In genomic region chr1:92934182-92934827, GRCm38 (mm10) we compare ENCODE assay signal across 8 mouse cellular contexts. TPM values are rescaled to one million over a fixed set of nuclear protein-coding genes. Genes with fewer than 3 reads are reported as not detected.
DNase-seq lines count a peak whose midpoint lies in the region; ATAC-seq and TF ChIP-seq lines count a peak whose summit lies in the region.

Gene Capn10, plus strand, starts transcription at chr1:92934376.

- peak within 1 kb of the TSS; percentile 66 for H3K9ac ChIP-seq in heart, embryonic 11.5 days (ENCODE audit: low read depth, low read length)
- H3K9ac ChIP-seq in kidney, embryonic 16.5 days (replicated peaks; ENCODE audit: low read length), result peak within 1 kb of the TSS; percentile 81
- H3K9ac ChIP-seq in liver, adult 2 months (ENCODE audit: low read depth, low read length), result peak within 1 kb of the TSS; percentile 59

- H3ac ChIP-seq in C2C12 (ENCODE audit: control insufficient read depth, insufficient read length, low read depth), result peak within 1 kb of the TSS; percentile 79
- H3ac ChIP-seq in myocyte (ENCODE audit: control insufficient read depth, insufficient read length), result peak within 1 kb of the TSS; percentile 50

- DNase-seq in brain, embryonic 14.5 days (ENCODE audit: low read depth), result peak; percentile 100
- peak; percentile 98 for DNase-seq in liver, adult 2 months (ENCODE audit: extremely low read depth, low read depth, low spot score)
- peak; percentile 97 for DNase-seq in splenic B cell, adult 2 months (ENCODE audit: low read depth, low spot score)

- peak within 1 kb of the TSS; percentile 85 for H3K27ac ChIP-seq in heart, embryonic 11.5 days (ENCODE audit: low read depth, low read length)
- H3K27ac ChIP-seq in kidney, embryonic 16.5 days (ENCODE audit: low read length), result peak within 1 kb of the TSS; percentile 99
- peak within 1 kb of the TSS; percentile 77 for H3K27ac ChIP-seq in liver, adult 2 months (replicated peaks; ENCODE audit: insufficient read depth, low read depth, low read length)

- TF ChIP-seq CTCF in C2C12 (IDR thresholded peaks at IDR 0.05; ENCODE audit: control insufficient read depth, insufficient read depth, insufficient read length), result no peak
- TF ChIP-seq CTCF in brain, embryonic 14.5 days (IDR thresholded peaks at IDR 0.05; ENCODE audit: borderline replicate concordance, extremely low read depth, insufficient read depth, insufficient read length), result no peak
- no peak for TF ChIP-seq CTCF in liver, adult 2 months (IDR thresholded peaks at IDR 0.05; ENCODE audit: low read depth, low read length)

- H3K4me2 ChIP-seq in heart, embryonic 11.5 days, result peak within 1 kb of the TSS; percentile 78
- peak within 1 kb of the TSS; percentile 86 for H3K4me2 ChIP-seq in kidney, embryonic 16.5 days (replicated peaks; ENCODE audit: low read depth, low read length)
- peak within 1 kb of the TSS; percentile 88 for H3K4me2 ChIP-seq in myocyte (ENCODE audit: low read depth)

- ATAC-seq in heart, embryonic 11.5 days (replicated peaks; ENCODE audit: insufficient number of reproducible peaks, low FRiP score, low TSS enrichment), result peak; percentile 99
- ATAC-seq in kidney, embryonic 16.5 days (ENCODE audit: low FRiP score, low TSS enrichment), result peak; percentile 100

- H3K36me3 ChIP-seq in C2C12 (ENCODE audit: control insufficient read depth, insufficient read depth) (no peaks in the 10 kb centered on the region), myocyte (ENCODE audit: control insufficient read depth, insufficient read depth) (no peaks in the 10 kb centered on the region)
- H3K36me3 ChIP-seq in erythroblast, embryonic 14.5 days (ENCODE audit: control insufficient read depth), result peaks cover 13% of the 10 kb centered on the region
- no peaks in the 10 kb centered on the region for H3K36me3 ChIP-seq in heart, embryonic 11.5 days (ENCODE audit: control insufficient read depth, insufficient read depth, low read length)
- H3K36me3 ChIP-seq in kidney, embryonic 16.5 days (ENCODE audit: insufficient read depth, low read length), result peaks cover 12% of the 10 kb centered on the region
- peaks cover 1% of the 10 kb centered on the region; the same call in 1 of the 2 replicates for H3K36me3 ChIP-seq in liver, adult 2 months (ENCODE audit: control insufficient read depth, insufficient read depth, low read length)
- no peaks in the 10 kb centered on the region for H3K36me3 ChIP-seq in splenic B cell, adult 2 months (ENCODE audit: control insufficient read depth, insufficient read depth, low read length, poor library complexity, severe bottlenecking)

- peak within 1 kb of the TSS; percentile 78 for H3K4me3 ChIP-seq in C2C12 (ENCODE audit: insufficient read depth, poor library complexity, severe bottlenecking)
- peak within 1 kb of the TSS; percentile 69 for H3K4me3 ChIP-seq in erythroblast, embryonic 14.5 days (replicated peaks)
- H3K4me3 ChIP-seq in heart, embryonic 11.5 days (ENCODE audit: low read depth, low read length), result peak within 1 kb of the TSS; percentile 77
- peak within 1 kb of the TSS; percentile 72 for H3K4me3 ChIP-seq in kidney, embryonic 16.5 days (ENCODE audit: low read length)
- peak within 1 kb of the TSS; percentile 54 for H3K4me3 ChIP-seq in liver, adult 2 months (ENCODE audit: insufficient read depth, low read depth, low read length)
- peak within 1 kb of the TSS; percentile 77 for H3K4me3 ChIP-seq in myocyte

- H3K4me1 ChIP-seq in erythroblast, embryonic 14.5 days (ENCODE audit: control insufficient read depth), result peaks cover 33% of the 10 kb centered on the region
- H3K4me1 ChIP-seq in heart, embryonic 11.5 days (ENCODE audit: control insufficient read depth, insufficient read depth, low read length), result peaks cover 11% of the 10 kb centered on the region
- peaks cover 27% of the 10 kb centered on the region for H3K4me1 ChIP-seq in kidney, embryonic 16.5 days (ENCODE audit: insufficient read depth, low read length)
- peaks cover 12% of the 10 kb centered on the region for H3K4me1 ChIP-seq in liver, adult 2 months (ENCODE audit: control insufficient read depth, insufficient read depth, low read length)

- no peaks in the 10 kb centered on the region for H3K9me3 ChIP-seq in erythroblast, embryonic 14.5 days (ENCODE audit: control insufficient read depth, low read length)
- H3K9me3 ChIP-seq in heart, embryonic 11.5 days (replicated peaks; ENCODE audit: control insufficient read depth, low read length), result no peaks in the 10 kb centered on the region; the same call in 1 of the 2 replicates
- peaks cover 5% of the 10 kb centered on the region; the same call in 1 of the 2 replicates for H3K9me3 ChIP-seq in kidney, embryonic 16.5 days (ENCODE audit: low read length)

- under 1% methylated on average over 45 of the region's 45 CpGs for WGBS in heart, embryonic 11.5 days (ENCODE audit: insufficient replicate concordance)
- WGBS in kidney, embryonic 16.5 days, result under 1% methylated on average over 45 of the region's 45 CpGs
- WGBS in liver, adult 2 months, result under 1% methylated on average over 45 of the region's 45 CpGs

- peak; percentile 45; the same call in 1 of the 2 replicates for TF ChIP-seq POLR2A in brain, embryonic 14.5 days (IDR thresholded peaks at IDR 0.05; ENCODE audit: borderline replicate concordance, extremely low read depth, insufficient read depth, insufficient read length, poor library complexity, severe bottlenecking)
- peak; percentile 85 for TF ChIP-seq POLR2A in liver, adult 2 months (IDR thresholded peaks at IDR 0.05; ENCODE audit: extremely low read depth, insufficient read depth, low read length)
- peak; percentile 69 for TF ChIP-seq POLR2A in myocyte (IDR thresholded peaks at IDR 0.05; ENCODE audit: insufficient read length, low read depth)

- peaks cover 5% of the 10 kb centered on the region for H3K79me3 ChIP-seq in C2C12 (ENCODE audit: low read depth)

- H3K27me3 ChIP-seq in C2C12 (ENCODE audit: control insufficient read depth, insufficient read depth, insufficient read length) (no peaks in the 10 kb centered on the region), myocyte (ENCODE audit: control insufficient read depth, insufficient read depth, insufficient read length) (peaks cover 2% of the 10 kb centered on the region)
- no peaks in the 10 kb centered on the region for H3K27me3 ChIP-seq in erythroblast, embryonic 14.5 days (ENCODE audit: control insufficient read depth)
- H3K27me3 ChIP-seq in heart, embryonic 11.5 days (ENCODE audit: control insufficient read depth, insufficient read depth, low read length), result no peaks in the 10 kb centered on the region
- no peaks in the 10 kb centered on the region for H3K27me3 ChIP-seq in kidney, embryonic 16.5 days (ENCODE audit: insufficient read depth, low read length)
- H3K27me3 ChIP-seq in liver, adult 2 months (ENCODE audit: control insufficient read depth, insufficient read depth, low read length), result no peaks in the 10 kb centered on the region
- H3K27me3 ChIP-seq in splenic B cell, adult 2 months (ENCODE audit: control insufficient read depth, insufficient read depth, low read length, poor library complexity, severe bottlenecking), result no peaks in the 10 kb centered on the region

- peaks cover 19% of the 10 kb centered on the region for H3K79me2 ChIP-seq in C2C12 (ENCODE audit: control insufficient read depth, insufficient read depth)
- peaks cover 4% of the 10 kb centered on the region; the same call in 1 of the 2 replicates for H3K79me2 ChIP-seq in liver, adult 2 months (ENCODE audit: control insufficient read depth, insufficient read depth, low read length)
- H3K79me2 ChIP-seq in myocyte (ENCODE audit: control insufficient read depth, insufficient read depth), result peaks cover 22% of the 10 kb centered on the region

TF ChIP-seq in C2C12, 6 proteins besides CTCF, POLR2A, EP300 and RAD21:
- TF ChIP-seq CEBPB (IDR thresholded peaks at IDR 0.05; ENCODE audit: low read depth), result peak; percentile 39
- TF ChIP-seq MAX (IDR thresholded peaks at IDR 0.05), result peak; percentile 61
- peak; percentile 94 for TF ChIP-seq USF1 (IDR thresholded peaks at IDR 0.05; ENCODE audit: low read depth)
- TF ChIP-seq MYOG (IDR thresholded peaks at IDR 0.05; ENCODE audit: control insufficient read depth, extremely low read depth, insufficient read length), result no peak
TF ChIP-seq in C2C12: peak in this region for 3.

TF ChIP-seq in myocyte, 11 proteins besides CTCF, POLR2A, EP300 and RAD21:
- TF ChIP-seq E2F4 (IDR thresholded peaks at IDR 0.05; ENCODE audit: insufficient read depth) (no peak), CEBPB (IDR thresholded peaks at IDR 0.05; ENCODE audit: insufficient read depth, poor library complexity, severe bottlenecking) (peak; percentile 48; the same call in 1 of the 2 replicates), MYOG (IDR thresholded peaks at IDR 0.05; ENCODE audit: control insufficient read depth in 1 of 3, insufficient read depth in 1 of 3, insufficient read length in 2 of 3, low read depth in 2 of 3) (no peak), POLR2AphosphoS2 (IDR thresholded peaks at IDR 0.05; ENCODE audit: insufficient read length, low read depth) (peak; percentile 86), TCF3 (IDR thresholded peaks at IDR 0.05; ENCODE audit: insufficient read length, low read depth) (no peak), MYOD1 (IDR thresholded peaks at IDR 0.05; ENCODE audit: control insufficient read depth in 1 of 3, insufficient read length in 2 of 3, low read depth in 2 of 3) (peak in 1 of 3 experiments; percentile 9), MAX (IDR thresholded peaks at IDR 0.05; ENCODE audit: low read depth) (peak; percentile 50), REST (IDR thresholded peaks at IDR 0.05; ENCODE audit: insufficient read depth, insufficient read length) (no peak), USF1 (IDR thresholded peaks at IDR 0.05; ENCODE audit: low read depth) (peak; percentile 95), TCF12 (IDR thresholded peaks at IDR 0.05; ENCODE audit: insufficient read depth, poor library complexity, severe bottlenecking) (no peak), SRF (IDR thresholded peaks at IDR 0.05; ENCODE audit: control insufficient read depth, insufficient read length, low read depth) (no peak)
TF ChIP-seq in myocyte: peak in this region for 5.

RNA-seq across cellular contexts. Expression of gene Capn10, which starts in this region (rescaled TPM):
- 19.8 TPM for polyA plus RNA-seq in C2C12 (2012; fragmentation: generic; extraction: Trizol)
- polyA plus RNA-seq in brain, embryonic 14.5 days (2012; rRNA removed), result 64.1 and 73.4 TPM in 2 replicates
- 0.75 and 0.88 TPM in 2 replicates for polyA plus RNA-seq in erythroblast, embryonic 14.5 days (2012)
- 11.8 and 14.7 TPM in 2 replicates for polyA plus RNA-seq in heart, embryonic 11.5 days (2014; fragmentation: Nextera tagmentation; extraction: Ambion mirVana)
- polyA plus RNA-seq in kidney, embryonic 16.5 days (2015; fragmentation: Nextera tagmentation; extraction: Ambion mirVana), result 42.8 and 44.8 TPM in 2 replicates
- 21.9 and 28.0 TPM in 2 replicates for total RNA-seq in liver, adult 2 months (2014; rRNA removed)
- 33.7 and 40.5 TPM in 2 replicates for polyA plus RNA-seq in liver, adult 2 months (2012; rRNA removed)
- 23.6 TPM for polyA plus RNA-seq in myocyte (2012; fragmentation: generic; extraction: Trizol)

Comparison
In these comparisons a context has a peak if more than half of its experiments do, and no peak if none do; other contexts are left out.
1. Peak in every context shown above with its lines: DNase-seq, ATAC-seq, H3K4me3 ChIP-seq and H3K27ac ChIP-seq.